Mouse (Mus musculus): ENCODE data around the gene Tubb1. TPM values are rescaled to one million over a fixed set of nuclear protein-coding genes. Genes with fewer than 3 reads are reported as not detected.

The Tubb1 gene
- polyA plus RNA-seq, 1 experiment = 32.6 TPM

- H3K4me3 ChIP-seq (replicated peaks) = no peak overlapping the region
- H3K27me3 ChIP-seq (replicated peaks) = no peaks in the 10 kb centered on the region
- H3K9me3 ChIP-seq = no peaks in the 10 kb centered on the region; the same call in 1 of the 2 replicates
- no peaks in the 10 kb centered on the region for H3K36me3 ChIP-seq (replicated peaks; ENCODE audit: low read length)
- TF ChIP-seq GATA1 (IDR thresholded peaks at IDR 0.05; ENCODE audit: borderline replicate concordance, low read length) = no peak
- no peak for TF ChIP-seq FLI1 (IDR thresholded peaks at IDR 0.05; ENCODE audit: low read length)
- no peaks in the 10 kb centered on the region for H3K4me1 ChIP-seq
These were observed 42.4 kb downstream of the Tubb1 start for GRCm38 (mm10) chr2:174492858-174493257.

GRCm38 (mm10) chr2:174500814-174501503 lies 50.5 kb downstream of the Tubb1 start:
- Histone ChIP-seq H3K36me3 (replicated peaks; ENCODE audit: low read length) (no peaks in the 10 kb centered on the region), H3K4me3 (replicated peaks) (no peak overlapping the region), H3K9me3 (no peaks in the 10 kb centered on the region), H3K27me3 (replicated peaks) (peaks cover 5% of the 10 kb centered on the region), H3K4me1 (no peaks in the 10 kb centered on the region)
- no peak for TF ChIP-seq FLI1 (IDR thresholded peaks at IDR 0.05; ENCODE audit: low read length)
- TF ChIP-seq GATA1 (IDR thresholded peaks at IDR 0.05; ENCODE audit: borderline replicate concordance, low read length) = no peak

GRCm38 (mm10) chr2:174501517-174501916 lies 51.0 kb downstream of the Tubb1 start:
- H3K9me3 ChIP-seq = no peaks in the 10 kb centered on the region
- peaks cover 5% of the 10 kb centered on the region for H3K27me3 ChIP-seq (replicated peaks)
- TF ChIP-seq FLI1 (IDR thresholded peaks at IDR 0.05; ENCODE audit: low read length) (no peak), GATA1 (IDR thresholded peaks at IDR 0.05; ENCODE audit: borderline replicate concordance, low read length) (no peak)
- H3K4me3 ChIP-seq (replicated peaks) = no peak overlapping the region
- no peaks in the 10 kb centered on the region for H3K36me3 ChIP-seq (replicated peaks; ENCODE audit: low read length)
- no peaks in the 10 kb centered on the region for H3K4me1 ChIP-seq

- Histone ChIP-seq H3K27me3 (replicated peaks) (peaks cover 5% of the 10 kb centered on the region), H3K4me1 (no peaks in the 10 kb centered on the region), H3K9me3 (no peaks in the 10 kb centered on the region), H3K4me3 (replicated peaks) (no peak overlapping the region), H3K36me3 (replicated peaks; ENCODE audit: low read length) (no peaks in the 10 kb centered on the region)
- TF ChIP-seq FLI1 (IDR thresholded peaks at IDR 0.05; ENCODE audit: low read length) (no peak), GATA1 (IDR thresholded peaks at IDR 0.05; ENCODE audit: borderline replicate concordance, low read length) (no peak)
These were observed 51.8 kb downstream of the Tubb1 start for GRCm38 (mm10) chr2:174502321-174502720.

GRCm38 (mm10) chr2:174502831-174503460 lies 52.5 kb downstream of the Tubb1 start:
- Histone ChIP-seq H3K4me3 (replicated peaks) (no peak overlapping the region), H3K36me3 (replicated peaks; ENCODE audit: low read length) (no peaks in the 10 kb centered on the region), H3K9me3 (no peaks in the 10 kb centered on the region), H3K27me3 (replicated peaks) (peaks cover 5% of the 10 kb centered on the region), H3K4me1 (no peaks in the 10 kb centered on the region)
- no peak for TF ChIP-seq GATA1 (IDR thresholded peaks at IDR 0.05; ENCODE audit: borderline replicate concordance, low read length)
- TF ChIP-seq FLI1 (IDR thresholded peaks at IDR 0.05; ENCODE audit: low read length) = no peak

Other genes with a start within 250 kb of the Tubb1 start
- 1,157 and 1,276 TPM in 2 replicates for gene Gnas, start 166.4 kb upstream of the Tubb1 start, polyA plus RNA-seq (2012; ENCODE audit: insufficient read depth, low replicate concordance)
- gene Gm20721, start 104.0 kb upstream of the Tubb1 start, polyA plus RNA-seq (2012; ENCODE audit: insufficient read depth, low replicate concordance) = 0.57 TPM in 1 of 2 replicates, not detected in the other
- gene Nelfcd, start 34.9 kb upstream of the Tubb1 start, polyA plus RNA-seq (2012; ENCODE audit: insufficient read depth, low replicate concordance) = 36.2 and 36.8 TPM in 2 replicates
- 145 and 269 TPM in 2 replicates for gene Ctsz, start 11.7 kb upstream of the Tubb1 start, polyA plus RNA-seq (2012; ENCODE audit: insufficient read depth, low replicate concordance)
- 161 and 328 TPM in 2 replicates for gene Atp5e, start 13.4 kb downstream of the Tubb1 start, polyA plus RNA-seq (2012; ENCODE audit: insufficient read depth, low replicate concordance)
- 4.1 and 30.0 TPM in 2 replicates for gene Prelid3b, start 22.4 kb downstream of the Tubb1 start, polyA plus RNA-seq (2012; ENCODE audit: insufficient read depth, low replicate concordance)
- gene Zfp831, start 192.8 kb downstream of the Tubb1 start, polyA plus RNA-seq (2012; ENCODE audit: insufficient read depth, low replicate concordance) = 0.08 TPM in 1 of 2 replicates, not detected in the other

All from megakaryocyte, embryonic 14.5 days (primary cell).